Mouse (Mus musculus) intestine, postnatal 0 days (tissue): ENCODE results near the gene Prss56. TPM values are rescaled to one million over a fixed set of nuclear protein-coding genes. Genes with fewer than 3 reads are reported as not detected.

ENCODE experiments used
- ATAC-seq: fragments of 200-750 bp; cut with Nextera tagmentation; 2 replicates; pipeline ENCODE4 v1.8.0; 2017; ENCODE audit warnings: mild to moderate bottlenecking, moderate TSS enrichment, moderate library complexity
- H3K27ac ChIP-seq: fragments of 300-500 bp; sonication (generic); 2 replicates; pipeline ENCODE4 v1.5.1; 2014; ENCODE audit warnings: mild to moderate bottlenecking, low read depth, low read length, moderate library complexity
- H3K27me3 ChIP-seq: fragments of 300-500 bp; sonication (generic); replicated peaks from 2 replicates; pipeline ENCODE4 v1.6.1; 2014; ENCODE audit warnings: low read length, mixed read lengths; ENCODE audit not compliant: control insufficient read depth, insufficient read depth
- H3K36me3 ChIP-seq: fragments of 300-500 bp; sonication (generic); 2 replicates; pipeline ENCODE4 v1.6.1; 2014; ENCODE audit warnings: mild to moderate bottlenecking, moderate library complexity; ENCODE audit not compliant: control insufficient read depth, insufficient read depth
- H3K4me1 ChIP-seq: fragments of 300-500 bp; sonication (generic); replicated peaks from 2 replicates; pipeline ENCODE4 v1.6.1; 2014; ENCODE audit warnings: antibody characterized with exemption, low read length, mixed read lengths; ENCODE audit not compliant: control insufficient read depth, insufficient read depth
- H3K4me2 ChIP-seq: fragments of 300-500 bp; sonication (generic); replicated peaks from 2 replicates; pipeline ENCODE4 v1.6.1; 2014; ENCODE audit warnings: low read depth, mild to moderate bottlenecking, moderate library complexity
- H3K4me3 ChIP-seq: fragments of 300-500 bp; sonication (generic); 2 replicates; pipeline ENCODE4 v1.5.1; 2014; ENCODE audit warnings: low read depth, low read length
- H3K9ac ChIP-seq: fragments of 300-500 bp; sonication (generic); 2 replicates; pipeline ENCODE4 v1.6.1; 2014; ENCODE audit warnings: mild to moderate bottlenecking, low read depth, low read length
- H3K9me3 ChIP-seq: fragments of 300-500 bp; sonication (generic); 2 replicates; pipeline ENCODE4 v1.6.1; 2016; ENCODE audit warnings: mixed run types; ENCODE audit not compliant: control insufficient read depth
- CTCF ChIP-seq: sonication (generic); IDR thresholded peaks from 2 replicates; pipeline ENCODE4 v1.5.1; 2016; ENCODE audit warnings: low read depth, mild to moderate bottlenecking, control low read depth, antibody characterized with exemption, moderate library complexity
- WGBS: fragments of 180-500 bp; shearing (Covaris S2); extraction: QIAGEN DNeasy Blood & Tissue Kit; methylation state at CpG from one replicate; pipeline ENCODE4 v1.1.7; 2014; 5-methylcytosine and 5-hydroxymethylcytosine counted together
- polyA plus RNA-seq: library from polyadenylated mRNA; unstranded; fragments of >200 nt; fragmentation: Nextera tagmentation; extraction: Ambion mirVana; gene quantifications from 2 replicates; pipeline ENCODE4 v1.2.1, GENCODE M21; 2015

Prss56 gene
- polyA plus RNA-seq, 1 experiment from 2014 or later, result not detected

- no peaks in the 10 kb centered on the region for H3K4me1 ChIP-seq
- 81% methylated on average over 7 of the region's 7 CpGs for WGBS
- ATAC-seq, result no peak
Measured at GRCm38 (mm10) chr1:87232197-87232596, 49.1 kb downstream of the Prss56 start.

More at GRCm38 (mm10) chr1:87232197-87232596, 49.1 kb downstream of the Prss56 start:
- Histone ChIP-seq H3K27me3 (no peaks in the 10 kb centered on the region), H3K9ac (no peak overlapping the region), H3K36me3 (peaks cover 76% of the 10 kb centered on the region), H3K4me3 (no peak overlapping the region), H3K4me2 (no peak overlapping the region), H3K9me3 (no peaks in the 10 kb centered on the region), H3K27ac (no peak overlapping the region)
- no peak for TF ChIP-seq CTCF

Other genes with a start within 250 kb of the Prss56 start
- gene Alppl2, start 93.4 kb upstream of the Prss56 start, polyA plus RNA-seq, result not detected in 2 replicates
- 1,275 and 1,389 TPM in 2 replicates for gene Alpi, start 81.7 kb upstream of the Prss56 start, polyA plus RNA-seq
- gene Akp3, start 58.3 kb upstream of the Prss56 start, polyA plus RNA-seq, result 2.7 and 3.6 TPM in 2 replicates
- 0.64 and 0.67 TPM in 2 replicates for gene Ecel1, start 26.8 kb upstream of the Prss56 start, polyA plus RNA-seq
- not detected in 2 replicates for gene Chrnd, start 7.3 kb downstream of the Prss56 start, polyA plus RNA-seq
- not detected in 2 replicates for gene Chrng, start 21.3 kb downstream of the Prss56 start, polyA plus RNA-seq
- gene Eif4e2, start 30.6 kb downstream of the Prss56 start, polyA plus RNA-seq, result 175 and 179 TPM in 2 replicates
- gene Efhd1, start 81.0 kb downstream of the Prss56 start, polyA plus RNA-seq, result 2.1 and 3.0 TPM in 2 replicates
- gene Gigyf2, start 143.7 kb downstream of the Prss56 start, polyA plus RNA-seq, result 21.0 and 21.4 TPM in 2 replicates
- 0.70 and 0.82 TPM in 2 replicates for gene Kcnj13, start 211.4 kb downstream of the Prss56 start, polyA plus RNA-seq